Mouse (Mus musculus) layer of hippocampus, postnatal 25 days (tissue): ENCODE data around the gene C9orf72. TPM values are rescaled to one million over a fixed set of nuclear protein-coding genes. Genes with fewer than 3 reads are reported as not detected.

Source experiments
- total RNA-seq, 2 experiments: library from RNA; stranded (reverse); gene quantifications; 2 replicates each; pipeline ENCODE4 v1.2.3; 2021

Gene C9orf72
- total RNA-seq, 2 experiments from 2014 or later = 26.0 to 30.1 TPM

Other genes starting within 250 kb of the C9orf72 start
- gene Ifnk, start 74.1 kb downstream of the C9orf72 start, total RNA-seq = not detected
- 1 to 10 TPM; 6.4 to 8.1 TPM for gene Mob3b, start 68.7 kb downstream of the C9orf72 start, total RNA-seq